Mouse (Mus musculus): Measurements from ENCODE around the gene Myoz1.

GRCm38 (mm10) chr14:20668154-20668810 is 11.9 kb upstream of the Myoz1 start, which contains the start of gene Synpo2l:
- TF ChIP-seq ZNF384 (IDR thresholded peaks at IDR 0.05; ENCODE audit: low read depth, low read length): no peak
- no peak for TF ChIP-seq ZC3H11A (IDR thresholded peaks at IDR 0.05; ENCODE audit: borderline replicate concordance, low read depth, low read length)
- no peak for TF ChIP-seq HCFC1 (IDR thresholded peaks at IDR 0.05; ENCODE audit: borderline replicate concordance, insufficient read depth, low read length)
- no peak for TF ChIP-seq MAFK (IDR thresholded peaks at IDR 0.05; ENCODE audit: insufficient read depth, low read depth, low read length)
